26 mouse cellular contexts compared by ENCODE assay signal in genomic region chr17:45524961-45525360, GRCm38 (mm10). TPM values are rescaled to one million over a fixed set of nuclear protein-coding genes. Genes with fewer than 3 reads are reported as not detected.
DNase-seq lines count a peak whose midpoint lies in the region; ATAC-seq and TF ChIP-seq lines count a peak whose summit lies in the region.
"Had no signal": no experiment of that assay in that cellular context is flagged by ENCODE, and none has a peak within 500 bp of the region (broad histone marks: within the 10 kb centered on the region; RNA-seq: fewer than 3 reads in every experiment).

No protein-coding gene starts in this region.

- H3K9ac ChIP-seq in hindbrain, postnatal 0 days (replicated peaks; ENCODE audit: low read length) = no peak overlapping the region
- H3K9ac ChIP-seq in hindbrain, embryonic 13.5 days = no peak overlapping the region
- H3K9ac ChIP-seq: embryonic facial prominence, embryonic 12.5 days; embryonic facial prominence, embryonic 15.5 days; forebrain, postnatal 0 days; heart, embryonic 12.5 days; heart, embryonic 15.5 days had no signal

- ATAC-seq in hindbrain, postnatal 0 days = peak; percentile 56; the same call in 1 of the 2 replicates
- no peak for ATAC-seq in hindbrain, embryonic 13.5 days (ENCODE audit: low FRiP score)
- ATAC-seq: activated CD4-positive, CD25-positive, alpha-beta regulatory T cell, adult 4 months; forebrain, embryonic 14.5 days; forebrain, postnatal 0 days; intestine, postnatal 0 days had no signal

- no peaks in the 10 kb centered on the region for H3K36me3 ChIP-seq in hindbrain, postnatal 0 days (ENCODE audit: insufficient read depth, low read length)
- H3K36me3 ChIP-seq in hindbrain, embryonic 13.5 days = peaks cover 7% of the 10 kb centered on the region
- H3K36me3 ChIP-seq in testis, adult 2 months (ENCODE audit: control insufficient read depth, insufficient read depth, low read length) = peaks cover 2% of the 10 kb centered on the region
- H3K36me3 ChIP-seq: embryonic facial prominence, embryonic 15.5 days; heart, embryonic 15.5 days had no signal

- peaks cover 11% of the 10 kb centered on the region for H3K4me1 ChIP-seq in hindbrain, postnatal 0 days (ENCODE audit: insufficient read depth, low read length)
- H3K4me1 ChIP-seq in hindbrain, embryonic 13.5 days (replicated peaks) = peaks cover 17% of the 10 kb centered on the region
- peaks cover 34% of the 10 kb centered on the region for H3K4me1 ChIP-seq in testis, adult 2 months (ENCODE audit: control insufficient read depth, insufficient read depth, low read length)

- H3K4me2 ChIP-seq in hindbrain, postnatal 0 days (ENCODE audit: low read depth, low read length) = no peak overlapping the region
- H3K4me2 ChIP-seq in hindbrain, embryonic 13.5 days = no peak overlapping the region
- H3K4me2 ChIP-seq: embryonic facial prominence, embryonic 12.5 days; embryonic facial prominence, embryonic 15.5 days; heart, embryonic 12.5 days; heart, embryonic 15.5 days had no signal

- H3K27ac ChIP-seq in hindbrain, postnatal 0 days = peak overlapping the region; percentile 65; the same call in 1 of the 2 replicates
- H3K27ac ChIP-seq in hindbrain, embryonic 13.5 days = no peak overlapping the region
- no peak overlapping the region for H3K27ac ChIP-seq in testis, adult 2 months (ENCODE audit: control insufficient read depth, insufficient read depth, low read depth, low read length)
- H3K27ac ChIP-seq: embryonic facial prominence, embryonic 12.5 days; embryonic facial prominence, embryonic 15.5 days; gastrocnemius, adult 2 months; heart, embryonic 15.5 days had no signal

- no peak for TF ChIP-seq CTCF in hindbrain, postnatal 0 days (IDR thresholded peaks at IDR 0.05; ENCODE audit: low read depth)
- no peak for TF ChIP-seq CTCF in testis, adult 2 months (IDR thresholded peaks at IDR 0.05; ENCODE audit: control insufficient read depth, insufficient read depth, insufficient replicate concordance, low read depth, low read length)

- WGBS in hindbrain, postnatal 0 days = 32% methylated on average over 4 of the region's 4 CpGs
- WGBS in hindbrain, embryonic 13.5 days = 62% methylated on average over 4 of the region's 4 CpGs

- no peaks in the 10 kb centered on the region for H3K9me3 ChIP-seq in hindbrain, postnatal 0 days (ENCODE audit: low read length)
- no peaks in the 10 kb centered on the region for H3K9me3 ChIP-seq in hindbrain, embryonic 13.5 days
- H3K9me3 ChIP-seq: embryonic facial prominence, embryonic 12.5 days; embryonic facial prominence, embryonic 15.5 days; heart, embryonic 12.5 days; heart, embryonic 15.5 days had no signal

- no peak for TF ChIP-seq POLR2A in testis, adult 2 months (IDR thresholded peaks at IDR 0.05; ENCODE audit: control insufficient read depth, low read depth, low read length)

- peak; percentile 64 for DNase-seq in cerebellum, adult 11-12 months
- no peak for DNase-seq in cerebellum, adult 18-20 months
- DNase-seq in cerebellum, adult 9-11 months = peak; percentile 69
- no peak for DNase-seq in cerebellum, adult 11 months
- peak; percentile 63 for DNase-seq in hindbrain, postnatal 0 days (ENCODE audit: low spot score)
- no peak for DNase-seq in testis, postnatal 10 days (ENCODE audit: low spot score)
- DNase-seq: adrenal gland, adult 8-10 months; adrenal gland, postnatal 36 days; forebrain, postnatal 0 days; gastrocnemius, adult 2 months; gastrocnemius, postnatal 14 days; heart, adult 18-20 months; heart, postnatal 10 days; heart, postnatal 4 days; kidney, adult 2 months had no signal

- H3K27me3 ChIP-seq in hindbrain, postnatal 0 days (ENCODE audit: insufficient read depth, low read length) = no peaks in the 10 kb centered on the region
- H3K27me3 ChIP-seq in hindbrain, embryonic 13.5 days = peaks cover 45% of the 10 kb centered on the region
- H3K27me3 ChIP-seq in testis, adult 2 months (ENCODE audit: control insufficient read depth, insufficient read depth, low read length) = no peaks in the 10 kb centered on the region

- no peak overlapping the region for H3K4me3 ChIP-seq in hindbrain, postnatal 0 days (ENCODE audit: low read length)
- no peak overlapping the region for H3K4me3 ChIP-seq in hindbrain, embryonic 13.5 days
- H3K4me3 ChIP-seq in testis, adult 2 months (ENCODE audit: control insufficient read depth, low read depth, low read length) = peak overlapping the region; percentile 95
- H3K4me3 ChIP-seq: embryonic facial prominence, embryonic 12.5 days; embryonic facial prominence, embryonic 15.5 days; gastrocnemius, adult 2 months; heart, embryonic 12.5 days; heart, embryonic 15.5 days had no signal

RNA-seq across cellular contexts. Expression of gene Tcte1, which starts 1.7 kb away (rescaled TPM):
- total RNA-seq in hindbrain, postnatal 0 days (2014; rRNA removed) = 0.58 and 1.5 TPM in 2 replicates
- polyA plus RNA-seq in hindbrain, postnatal 0 days (2015; fragmentation: Nextera tagmentation; extraction: Ambion mirVana) = 3.9 and 4.3 TPM in 2 replicates
- 3.0 TPM in 2 replicates for polyA plus RNA-seq in hindbrain, embryonic 13.5 days (2015; fragmentation: Nextera tagmentation; extraction: Ambion mirVana)
- 261 and 281 TPM in 2 replicates for polyA plus RNA-seq in testis, adult 2 months (2012; rRNA removed)
- total RNA-seq: adrenal gland, adult 8-10 months; adrenal gland, postnatal 36 days; common myeloid progenitor, adult 5-6 weeks; gastrocnemius, adult 2 months; gastrocnemius, postnatal 14 days; gastrocnemius, postnatal 4 days; heart, adult 18-20 months; heart, postnatal 10 days; heart, postnatal 4 days had no signal
- polyA plus RNA-seq: activated CD4-positive, CD25-positive, alpha-beta regulatory T cell, adult 4 months; intestine, postnatal 0 days had no signal

RNA-seq across cellular contexts. Expression of gene Aars2, which starts 18.3 kb away (rescaled TPM):
- 28.5 and 34.5 TPM in 2 replicates for total RNA-seq in hindbrain, postnatal 0 days (2014; rRNA removed)
- polyA plus RNA-seq in hindbrain, postnatal 0 days (2015; fragmentation: Nextera tagmentation; extraction: Ambion mirVana) = 14.2 and 15.7 TPM in 2 replicates
- 17.4 and 19.1 TPM in 2 replicates for polyA plus RNA-seq in hindbrain, embryonic 13.5 days (2015; fragmentation: Nextera tagmentation; extraction: Ambion mirVana)
- 19.3 and 23.4 TPM in 2 replicates for polyA plus RNA-seq in testis, adult 2 months (2012; rRNA removed)

RNA-seq across cellular contexts. Expression of gene Tmem151b, which starts 24.5 kb away (rescaled TPM):
- 107 and 114 TPM in 2 replicates for total RNA-seq in hindbrain, postnatal 0 days (2014; rRNA removed)
- 29.5 and 29.8 TPM in 2 replicates for polyA plus RNA-seq in hindbrain, postnatal 0 days (2015; fragmentation: Nextera tagmentation; extraction: Ambion mirVana)
- 26.6 and 27.3 TPM in 2 replicates for polyA plus RNA-seq in hindbrain, embryonic 13.5 days (2015; fragmentation: Nextera tagmentation; extraction: Ambion mirVana)
- polyA plus RNA-seq in testis, adult 2 months (2012; rRNA removed) = 0.35 and 0.37 TPM in 2 replicates
- total RNA-seq: common myeloid progenitor, adult 5-6 weeks; gastrocnemius, adult 2 months had no signal
- polyA plus RNA-seq: activated CD4-positive, CD25-positive, alpha-beta regulatory T cell, adult 4 months had no signal

RNA-seq across cellular contexts. Expression of gene Nfkbie, which starts 30.5 kb away (rescaled TPM):
- 7.7 and 9.2 TPM in 2 replicates for total RNA-seq in hindbrain, postnatal 0 days (2014; rRNA removed)
- 5.2 and 6.0 TPM in 2 replicates for polyA plus RNA-seq in hindbrain, postnatal 0 days (2015; fragmentation: Nextera tagmentation; extraction: Ambion mirVana)
- 5.6 and 6.5 TPM in 2 replicates for polyA plus RNA-seq in hindbrain, embryonic 13.5 days (2015; fragmentation: Nextera tagmentation; extraction: Ambion mirVana)
- polyA plus RNA-seq in testis, adult 2 months (2012; rRNA removed) = 0.83 and 0.95 TPM in 2 replicates

RNA-seq across cellular contexts. Expression of gene Slc35b2, which starts 38.7 kb away (rescaled TPM):
- total RNA-seq in hindbrain, postnatal 0 days (2014; rRNA removed) = 105 and 139 TPM in 2 replicates
- 90.3 and 94.0 TPM in 2 replicates for polyA plus RNA-seq in hindbrain, postnatal 0 days (2015; fragmentation: Nextera tagmentation; extraction: Ambion mirVana)
- 86.5 and 91.1 TPM in 2 replicates for polyA plus RNA-seq in hindbrain, embryonic 13.5 days (2015; fragmentation: Nextera tagmentation; extraction: Ambion mirVana)
- polyA plus RNA-seq in testis, adult 2 months (2012; rRNA removed) = 26.6 and 35.6 TPM in 2 replicates

Comparison
In these comparisons a context has a peak if more than half of its experiments do, and no peak if none do; other contexts are left out.
1. DNase-seq: peak in cerebellum, adult 11-12 months (single experiment), cerebellum, adult 9-11 months (single experiment) and hindbrain, postnatal 0 days (single experiment); none in cerebellum, adult 18-20 months (0 of 2), cerebellum, adult 11 months (single experiment) and testis, postnatal 10 days (single experiment).
2. RNA of gene Tcte1, which starts 1.7 kb away (polyA plus RNA-seq): 261 to 281 TPM in testis, adult 2 months; 3.9 to 4.3 TPM in hindbrain, postnatal 0 days and 3.0 TPM in hindbrain, embryonic 13.5 days; every median in the first group is over 10 times any median in the second.
3. RNA of gene Tmem151b, which starts 24.5 kb away (polyA plus RNA-seq): 29.5 to 29.8 TPM in hindbrain, postnatal 0 days and 26.6 to 27.3 TPM in hindbrain, embryonic 13.5 days; 0.35 to 0.37 TPM in testis, adult 2 months; every median in the first group is over 10 times any median in the second.